Mouse (Mus musculus): ENCODE measurements at regions not wholly inside any gene's neighbourhood (a gene's known extent, or its start where the extent isn't known, plus 50 kb on each side); places are given as distances from the start of the nearest gene placed in this dataset.

GRCm38 (mm10) chr3:103408724-103409123 lies 129.6 kb downstream of the Trim33 start:
- 64% methylated on average over 5 of the region's 5 CpGs for WGBS (ENCODE audit: insufficient replicate concordance)
- no peak for DNase-seq
- Histone ChIP-seq H3K4me3 (replicated peaks) (no peak overlapping the region), H3K36me3 (no peaks in the 10 kb centered on the region), H3K27me3 (no peaks in the 10 kb centered on the region), H3K9ac (no peak overlapping the region), H3K4me2 (no peak overlapping the region), H3K27ac (no peak overlapping the region), H3K9me3 (replicated peaks) (no peaks in the 10 kb centered on the region), H3K4me1 (replicated peaks) (no peaks in the 10 kb centered on the region)
- ATAC-seq (ENCODE audit: low read depth), result no peak

- Histone ChIP-seq H3K9me3 (replicated peaks) (no peaks in the 10 kb centered on the region), H3K4me2 (no peak overlapping the region), H3K27me3 (no peaks in the 10 kb centered on the region), H3K4me1 (replicated peaks) (no peaks in the 10 kb centered on the region), H3K4me3 (replicated peaks) (no peak overlapping the region), H3K36me3 (no peaks in the 10 kb centered on the region), H3K9ac (no peak overlapping the region), H3K27ac (no peak overlapping the region)
- 51% methylated on average over 2 of the region's 2 CpGs for WGBS (ENCODE audit: insufficient replicate concordance)
- no peak for DNase-seq
- no peak for ATAC-seq (ENCODE audit: low read depth)
Measured at GRCm38 (mm10) chr3:103412247-103412646, 133.2 kb downstream of the Trim33 start.

- H3K36me3 ChIP-seq, result no peaks in the 10 kb centered on the region
- no peak overlapping the region for H3K4me3 ChIP-seq (replicated peaks)
- no peak overlapping the region for H3K27ac ChIP-seq
- no peak overlapping the region for H3K9ac ChIP-seq
- WGBS (ENCODE audit: insufficient replicate concordance), result 60% methylated on average over 8 of the region's 8 CpGs
- H3K9me3 ChIP-seq (replicated peaks), result no peaks in the 10 kb centered on the region
- no peak for DNase-seq
- no peak overlapping the region for H3K4me2 ChIP-seq
- no peak for ATAC-seq (ENCODE audit: low read depth)
- H3K4me1 ChIP-seq (replicated peaks), result no peaks in the 10 kb centered on the region
- no peaks in the 10 kb centered on the region for H3K27me3 ChIP-seq
Measured at GRCm38 (mm10) chr3:103415051-103415695, 136.1 kb downstream of the Trim33 start.

GRCm38 (mm10) chr3:103416296-103416695 lies 137.2 kb downstream of the Trim33 start:
- H3K27ac ChIP-seq, result no peak overlapping the region
- no peak overlapping the region for H3K4me3 ChIP-seq (replicated peaks)
- no peaks in the 10 kb centered on the region for H3K36me3 ChIP-seq
- ATAC-seq (ENCODE audit: low read depth) (no peak), DNase-seq (no peak)
- WGBS (ENCODE audit: insufficient replicate concordance), result 42% methylated on average over 2 of the region's 2 CpGs
- H3K27me3 ChIP-seq, result no peaks in the 10 kb centered on the region
- H3K4me2 ChIP-seq, result no peak overlapping the region
- H3K9ac ChIP-seq, result no peak overlapping the region
- no peaks in the 10 kb centered on the region for H3K4me1 ChIP-seq (replicated peaks)
- H3K9me3 ChIP-seq (replicated peaks), result no peaks in the 10 kb centered on the region

- H3K27ac ChIP-seq, result no peak overlapping the region
- H3K4me1 ChIP-seq (replicated peaks), result no peaks in the 10 kb centered on the region
- no peaks in the 10 kb centered on the region for H3K9me3 ChIP-seq (replicated peaks)
- ATAC-seq (ENCODE audit: low read depth) (no peak), DNase-seq (no peak)
- H3K9ac ChIP-seq, result no peak overlapping the region
- H3K4me3 ChIP-seq (replicated peaks), result no peak overlapping the region
- H3K36me3 ChIP-seq, result no peaks in the 10 kb centered on the region
- no peak overlapping the region for H3K4me2 ChIP-seq
- WGBS (ENCODE audit: insufficient replicate concordance), result 71% methylated on average over 4 of the region's 4 CpGs
- no peaks in the 10 kb centered on the region for H3K27me3 ChIP-seq
Measured at GRCm38 (mm10) chr3:103417781-103418180, 138.7 kb downstream of the Trim33 start.

GRCm38 (mm10) chr3:103419761-103420620 lies 140.9 kb downstream of the Trim33 start:
- no peaks in the 10 kb centered on the region for H3K4me1 ChIP-seq (replicated peaks)
- no peak overlapping the region for H3K9ac ChIP-seq
- H3K27me3 ChIP-seq, result no peaks in the 10 kb centered on the region
- H3K4me2 ChIP-seq, result no peak overlapping the region
- no peaks in the 10 kb centered on the region for H3K36me3 ChIP-seq
- H3K4me3 ChIP-seq (replicated peaks), result no peak overlapping the region
- no peaks in the 10 kb centered on the region for H3K9me3 ChIP-seq (replicated peaks)
- WGBS (ENCODE audit: insufficient replicate concordance), result 47% methylated on average over 4 of the region's 4 CpGs
- DNase-seq (no peak), ATAC-seq (ENCODE audit: low read depth) (0 out of 2 replicates have a peak, but pooled peaks have one; percentile 34)
- H3K27ac ChIP-seq, result no peak overlapping the region

- no peak overlapping the region for H3K27ac ChIP-seq
- H3K4me2 ChIP-seq, result no peak overlapping the region
- DNase-seq (no peak), ATAC-seq (ENCODE audit: low read depth) (no peak)
- WGBS (ENCODE audit: insufficient replicate concordance), result 70% methylated on average over 12 of the region's 12 CpGs
- H3K4me1 ChIP-seq (replicated peaks), result no peaks in the 10 kb centered on the region
- H3K4me3 ChIP-seq (replicated peaks), result no peak overlapping the region
- H3K9me3 ChIP-seq (replicated peaks), result no peaks in the 10 kb centered on the region
- no peak overlapping the region for H3K9ac ChIP-seq
- H3K36me3 ChIP-seq, result no peaks in the 10 kb centered on the region
- no peaks in the 10 kb centered on the region for H3K27me3 ChIP-seq
Measured at GRCm38 (mm10) chr3:103420621-103421274, 141.7 kb downstream of the Trim33 start.

- no peak overlapping the region for H3K4me2 ChIP-seq
- DNase-seq (no peak), ATAC-seq (ENCODE audit: low read depth) (no peak)
- H3K4me3 ChIP-seq (replicated peaks), result no peak overlapping the region
- no peak overlapping the region for H3K9ac ChIP-seq
- no peaks in the 10 kb centered on the region for H3K9me3 ChIP-seq (replicated peaks)
- H3K27me3 ChIP-seq, result no peaks in the 10 kb centered on the region
- H3K36me3 ChIP-seq, result no peaks in the 10 kb centered on the region
- H3K27ac ChIP-seq, result no peak overlapping the region
- WGBS (ENCODE audit: insufficient replicate concordance), result 67% methylated on average over 9 of the region's 9 CpGs
- no peaks in the 10 kb centered on the region for H3K4me1 ChIP-seq (replicated peaks)
Measured at GRCm38 (mm10) chr3:103421275-103421621, 142.2 kb downstream of the Trim33 start.

- WGBS (ENCODE audit: insufficient replicate concordance), result 75% methylated on average over 12 of the region's 12 CpGs
- H3K27ac ChIP-seq, result no peak overlapping the region
- no peaks in the 10 kb centered on the region for H3K27me3 ChIP-seq
- no peaks in the 10 kb centered on the region for H3K9me3 ChIP-seq (replicated peaks)
- no peak overlapping the region for H3K4me3 ChIP-seq (replicated peaks)
- no peak for ATAC-seq (ENCODE audit: low read depth)
- H3K4me1 ChIP-seq (replicated peaks), result no peaks in the 10 kb centered on the region
- no peak for DNase-seq
- no peak overlapping the region for H3K4me2 ChIP-seq
- no peaks in the 10 kb centered on the region for H3K36me3 ChIP-seq
- H3K9ac ChIP-seq, result no peak overlapping the region
Measured at GRCm38 (mm10) chr3:103422806-103423205, 143.7 kb downstream of the Trim33 start.

- Histone ChIP-seq H3K4me3 (replicated peaks) (no peak overlapping the region), H3K27me3 (no peaks in the 10 kb centered on the region), H3K36me3 (no peaks in the 10 kb centered on the region), H3K27ac (no peak overlapping the region), H3K4me1 (replicated peaks) (no peaks in the 10 kb centered on the region), H3K9ac (no peak overlapping the region), H3K4me2 (no peak overlapping the region), H3K9me3 (replicated peaks) (no peaks in the 10 kb centered on the region)
- DNase-seq (no peak), ATAC-seq (ENCODE audit: low read depth) (no peak)
- WGBS (ENCODE audit: insufficient replicate concordance), result 77% methylated on average over 4 of the region's 4 CpGs
Measured at GRCm38 (mm10) chr3:103423290-103423689, 144.2 kb downstream of the Trim33 start.

GRCm38 (mm10) chr3:103425812-103426430 lies 146.8 kb downstream of the Trim33 start:
- Histone ChIP-seq H3K9ac (no peak overlapping the region), H3K27me3 (no peaks in the 10 kb centered on the region), H3K27ac (no peak overlapping the region), H3K4me3 (replicated peaks) (no peak overlapping the region), H3K36me3 (no peaks in the 10 kb centered on the region), H3K4me2 (no peak overlapping the region), H3K4me1 (replicated peaks) (peaks cover 12% of the 10 kb centered on the region), H3K9me3 (replicated peaks) (no peaks in the 10 kb centered on the region)
- ATAC-seq (ENCODE audit: low read depth), result no peak
- no peak for DNase-seq
- WGBS (ENCODE audit: insufficient replicate concordance), result 74% methylated on average over 19 of the region's 19 CpGs
